Mouse (Mus musculus) liver, embryonic 12.5 days (tissue): Measurements from ENCODE around the gene Sim2. TPM values are rescaled to one million over a fixed set of nuclear protein-coding genes. Genes with fewer than 3 reads are reported as not detected.
A peak's percentile ranks its signal among the peaks of the same experiment; 100 is the strongest.

Experiments
- ATAC-seq: fragments of 200-750 bp; cut with Nextera tagmentation; 2 replicates; pipeline ENCODE4 v1.8.0; 2017; ENCODE audit warnings: moderate number of reproducible peaks, mild to moderate bottlenecking, moderate library complexity
- H3K27ac ChIP-seq: fragments of 300-500 bp; sonication (generic); 2 replicates; pipeline ENCODE4 v1.5.1; 2016; ENCODE audit warnings: mild to moderate bottlenecking
- H3K27me3 ChIP-seq: fragments of 300-500 bp; sonication (generic); replicated peaks from 2 replicates; pipeline ENCODE4 v1.6.1; 2016; ENCODE audit warnings: mild to moderate bottlenecking, moderate library complexity
- H3K36me3 ChIP-seq: fragments of 300-500 bp; sonication (generic); 2 replicates; pipeline ENCODE4 v1.6.1; 2016; ENCODE audit warnings: mild to moderate bottlenecking, moderate library complexity
- H3K4me1 ChIP-seq: fragments of 300-500 bp; sonication (generic); 2 replicates; pipeline ENCODE4 v1.6.1; 2016
- H3K4me2 ChIP-seq: fragments of 300-500 bp; sonication (generic); 2 replicates; pipeline ENCODE4 v1.6.1; 2016; ENCODE audit warnings: mild to moderate bottlenecking, moderate library complexity
- H3K4me3 ChIP-seq: fragments of 300-500 bp; sonication (generic); 2 replicates; pipeline ENCODE4 v1.5.1; 2016; ENCODE audit warnings: mild to moderate bottlenecking, moderate library complexity
- H3K9ac ChIP-seq: fragments of 300-500 bp; sonication (generic); 2 replicates; pipeline ENCODE4 v1.6.1; 2016; ENCODE audit warnings: mild to moderate bottlenecking, moderate library complexity
- H3K9me3 ChIP-seq: fragments of 300-500 bp; sonication (generic); replicated peaks from 2 replicates; pipeline ENCODE4 v1.6.1; 2016; ENCODE audit warnings: mild to moderate bottlenecking, moderate library complexity
- WGBS: fragments of 180-500 bp; shearing (Covaris S2); methylation state at CpG from one replicate; pipeline ENCODE4 v1.1.7; 2016; ENCODE audit not compliant: insufficient replicate concordance; 5-methylcytosine and 5-hydroxymethylcytosine counted together
- polyA plus RNA-seq: library from polyadenylated mRNA; unstranded; fragments of >200 nt; fragmentation: Nextera tagmentation; extraction: Ambion mirVana; gene quantifications from 2 replicates; pipeline ENCODE4 v1.2.1, GENCODE M21; 2016

The Sim2 gene
- polyA plus RNA-seq, 1 experiment from 2014 or later = not detected

DNA sequence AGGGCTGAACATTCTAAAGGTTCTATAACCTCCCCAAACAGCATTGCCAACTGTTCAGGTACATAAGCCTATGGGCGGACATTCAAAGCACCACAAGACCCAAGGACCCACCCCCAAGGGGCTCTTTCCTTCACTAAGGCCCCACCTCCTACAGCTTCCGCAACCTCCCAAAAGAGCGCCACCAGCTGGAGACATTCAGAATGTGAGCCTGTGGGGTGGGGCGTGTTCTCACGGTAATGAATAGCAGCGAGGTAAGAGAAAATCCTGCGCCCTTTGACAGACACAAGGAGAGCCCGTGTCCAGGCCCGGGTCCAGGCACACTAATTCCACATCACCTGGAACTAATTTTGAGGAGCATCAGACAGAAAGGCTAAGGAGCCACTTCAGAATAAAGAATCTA lies 20.5 kb upstream of the Sim2 start:
- Histone ChIP-seq H3K36me3 (no peaks in the 10 kb centered on the region), H3K27me3 (no peaks in the 10 kb centered on the region), H3K4me3 (no peak overlapping the region), H3K9ac (no peak overlapping the region), H3K4me2 (no peak overlapping the region), H3K27ac (no peak overlapping the region), H3K9me3 (no peaks in the 10 kb centered on the region), H3K4me1 (no peaks in the 10 kb centered on the region)
- WGBS = 72% methylated on average over 9 of the region's 9 CpGs
- no peak for ATAC-seq

DNA sequence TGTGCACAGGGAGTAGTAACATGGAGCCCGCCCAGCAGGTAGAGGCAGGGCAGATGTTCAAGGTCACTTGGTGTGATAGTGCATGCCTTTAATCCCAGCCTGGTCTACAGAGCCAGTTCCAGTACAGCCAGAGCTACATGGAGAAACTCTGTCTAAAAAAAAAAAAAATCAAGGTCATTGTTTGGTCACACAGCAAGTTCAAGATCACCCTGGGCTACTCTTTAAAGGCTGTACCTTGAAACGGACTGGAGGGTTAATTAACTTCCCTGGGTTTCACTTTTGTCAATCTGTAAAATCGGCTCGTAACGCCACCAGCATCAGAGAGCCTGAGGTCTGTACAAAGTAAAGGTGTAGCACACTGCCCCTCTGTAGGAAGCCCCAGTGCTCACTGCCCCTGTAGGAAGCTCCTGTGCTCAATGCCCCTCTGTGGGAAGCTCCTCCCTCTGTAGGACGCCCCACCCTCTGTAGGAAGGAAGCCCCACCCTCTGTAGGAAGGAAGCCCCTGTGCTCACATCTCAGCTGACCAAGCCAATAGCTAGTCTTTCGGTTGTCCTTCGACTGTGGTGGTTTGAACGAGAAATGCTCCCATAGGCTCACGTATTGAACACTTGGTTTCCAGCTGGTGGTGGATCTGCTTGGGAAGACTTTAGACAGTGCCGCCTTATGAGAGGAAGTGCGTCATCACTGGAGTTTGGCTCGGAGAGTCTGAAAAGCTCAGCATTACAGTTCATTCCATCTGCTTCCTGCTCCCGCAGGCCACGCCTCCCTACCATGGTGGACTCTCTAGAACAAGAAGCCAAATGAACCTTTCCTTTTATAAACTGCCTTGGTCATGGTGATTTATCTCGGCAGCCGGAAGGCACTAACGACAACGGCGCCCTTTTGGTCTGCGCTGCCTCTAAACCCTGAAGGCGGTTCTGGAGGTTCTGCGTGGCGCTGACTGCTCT lies 18.7 kb upstream of the Sim2 start:
- Histone ChIP-seq H3K9me3 (no peaks in the 10 kb centered on the region), H3K36me3 (no peaks in the 10 kb centered on the region), H3K4me1 (no peaks in the 10 kb centered on the region), H3K27me3 (no peaks in the 10 kb centered on the region), H3K9ac (no peak overlapping the region), H3K4me2 (peak overlapping the region; percentile 12), H3K4me3 (no peak overlapping the region), H3K27ac (no peak overlapping the region)
- WGBS = 58% methylated on average over 24 of the region's 24 CpGs
- no peak for ATAC-seq

DNA sequence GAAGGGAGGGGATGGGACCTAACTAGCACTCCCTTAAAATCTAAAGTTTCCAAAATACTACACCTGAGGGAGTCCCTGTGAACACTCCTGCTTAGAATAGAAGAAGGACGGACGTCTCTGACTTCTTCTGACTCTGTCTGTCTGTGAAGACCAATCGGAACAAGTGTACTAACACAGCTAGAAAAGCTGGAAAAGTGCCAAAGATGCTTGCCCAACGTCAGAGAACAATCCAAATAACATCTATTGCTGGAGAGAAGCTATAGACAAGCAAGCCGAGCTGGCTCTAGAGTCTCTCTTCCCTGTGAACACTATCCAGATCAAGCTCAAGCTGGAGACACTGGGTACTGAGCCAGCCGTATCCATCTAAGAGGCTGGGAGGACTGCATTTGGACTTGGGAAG lies 18.0 kb upstream of the Sim2 start:
- 69% methylated on average over 6 of the region's 6 CpGs for WGBS
- Histone ChIP-seq H3K4me2 (peak overlapping the region; percentile 12; the same call in 1 of the 2 replicates), H3K4me1 (no peaks in the 10 kb centered on the region)

DNA sequence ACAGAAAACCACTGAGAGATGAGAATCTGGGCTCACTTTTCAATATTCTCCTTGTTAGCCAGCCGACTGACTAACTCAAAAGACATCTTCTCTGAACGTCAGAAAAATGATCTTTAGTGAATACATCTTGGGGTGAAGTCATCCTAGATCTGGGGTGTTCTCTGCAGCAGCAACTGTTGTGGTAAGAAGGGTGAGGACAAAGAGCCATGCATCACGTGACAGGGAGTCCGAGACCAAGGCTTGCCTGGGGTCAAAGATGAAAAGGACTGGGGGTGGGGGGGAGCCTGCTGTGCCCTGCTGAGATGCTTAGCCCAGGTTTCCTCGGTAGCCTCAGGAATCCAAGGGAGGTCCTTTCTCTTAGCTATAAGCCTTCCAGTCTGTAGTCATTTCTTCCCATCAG lies 17.5 kb upstream of the Sim2 start:
- Histone ChIP-seq H3K9ac (no peak overlapping the region), H3K4me1 (no peaks in the 10 kb centered on the region), H3K4me2 (no peak overlapping the region), H3K36me3 (no peaks in the 10 kb centered on the region), H3K4me3 (no peak overlapping the region), H3K27me3 (no peaks in the 10 kb centered on the region), H3K27ac (no peak overlapping the region), H3K9me3 (no peaks in the 10 kb centered on the region)
- no peak for ATAC-seq
- 58% methylated on average over 5 of the region's 5 CpGs for WGBS

More for the DNA sequence above, 18.0 kb upstream of the Sim2 start:
- Histone ChIP-seq H3K27me3 (no peaks in the 10 kb centered on the region), H3K36me3 (no peaks in the 10 kb centered on the region), H3K9ac (no peak overlapping the region), H3K9me3 (no peaks in the 10 kb centered on the region), H3K4me3 (no peak overlapping the region), H3K27ac (no peak overlapping the region)
- no peak for ATAC-seq

DNA sequence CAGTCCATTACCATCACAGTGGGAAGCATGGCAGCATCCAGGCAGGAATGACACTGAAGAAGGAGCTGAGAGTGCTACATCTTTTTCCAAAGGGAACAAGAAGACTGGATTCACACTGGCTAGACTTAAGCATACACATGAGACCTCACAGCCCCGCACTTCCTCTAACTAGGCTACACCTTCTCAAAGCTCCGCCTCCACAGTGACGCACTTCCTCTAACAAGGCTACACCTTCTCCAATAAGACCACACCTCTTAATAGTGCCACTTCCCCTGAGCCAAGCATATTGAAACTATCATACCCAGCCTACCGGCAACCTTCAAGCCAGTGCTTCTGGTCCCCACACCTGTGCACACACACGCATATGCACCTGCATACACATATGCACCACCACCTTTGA lies 15.7 kb upstream of the Sim2 start:
- Histone ChIP-seq H3K36me3 (no peaks in the 10 kb centered on the region), H3K27ac (no peak overlapping the region), H3K4me2 (no peak overlapping the region), H3K4me1 (no peaks in the 10 kb centered on the region), H3K9ac (no peak overlapping the region), H3K9me3 (no peaks in the 10 kb centered on the region), H3K4me3 (no peak overlapping the region), H3K27me3 (peaks cover 12% of the 10 kb centered on the region; the same call in 1 of the 2 replicates)
- 89% methylated on average over 5 of the region's 5 CpGs for WGBS
- ATAC-seq = no peak

DNA sequence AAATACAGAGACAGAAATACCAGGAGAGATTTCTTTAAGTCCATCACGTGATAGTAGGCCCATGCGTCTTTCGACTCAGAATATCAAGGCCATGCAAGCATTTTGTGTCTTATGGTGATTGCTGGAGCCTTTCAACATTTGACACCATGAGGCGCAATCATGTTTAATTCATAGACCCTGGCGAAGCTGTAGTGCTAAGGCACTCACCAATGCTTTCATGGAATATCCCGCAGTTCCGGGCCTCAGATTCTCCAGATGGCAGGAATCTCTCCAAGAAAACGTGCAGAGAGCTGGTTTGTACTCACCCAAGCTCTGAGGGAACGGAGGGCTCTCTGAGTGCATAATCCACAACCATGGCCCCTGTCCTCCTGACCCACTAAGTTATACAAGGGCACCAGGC lies 13.8 kb upstream of the Sim2 start:
- ATAC-seq = no peak
- Histone ChIP-seq H3K4me2 (no peak overlapping the region), H3K27ac (no peak overlapping the region), H3K9me3 (no peaks in the 10 kb centered on the region), H3K27me3 (peaks cover 24% of the 10 kb centered on the region), H3K4me3 (no peak overlapping the region), H3K9ac (no peak overlapping the region), H3K4me1 (no peaks in the 10 kb centered on the region), H3K36me3 (no peaks in the 10 kb centered on the region)
- WGBS = 75% methylated on average over 9 of the region's 9 CpGs

DNA sequence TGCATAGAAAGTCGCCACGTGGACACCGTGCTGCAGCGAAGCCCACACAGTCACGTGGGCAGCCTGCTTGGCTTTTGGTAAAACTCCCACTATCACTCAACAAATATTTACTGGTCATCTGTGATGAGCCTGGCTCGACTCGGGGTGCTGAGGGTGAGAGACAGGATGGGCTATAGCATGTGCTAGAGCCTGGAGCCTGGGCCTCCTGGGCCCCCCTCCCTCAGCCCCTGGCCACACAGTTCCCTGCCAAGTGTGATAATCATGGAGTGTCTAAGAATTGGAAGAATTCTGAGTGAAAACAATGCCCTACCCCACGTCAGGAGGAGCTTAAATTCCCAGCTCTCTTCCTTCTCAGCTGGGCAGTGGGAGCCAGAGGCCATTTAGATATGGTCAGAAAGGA lies 13.3 kb upstream of the Sim2 start:
- H3K36me3 ChIP-seq = no peaks in the 10 kb centered on the region
- H3K4me2 ChIP-seq = no peak overlapping the region
- H3K4me3 ChIP-seq = no peak overlapping the region
- no peak for ATAC-seq
- no peak overlapping the region for H3K27ac ChIP-seq
- H3K27me3 ChIP-seq = peaks cover 29% of the 10 kb centered on the region
- no peaks in the 10 kb centered on the region for H3K4me1 ChIP-seq
- WGBS = 62% methylated on average over 8 of the region's 8 CpGs
- no peaks in the 10 kb centered on the region for H3K9me3 ChIP-seq
- H3K9ac ChIP-seq = no peak overlapping the region

DNA sequence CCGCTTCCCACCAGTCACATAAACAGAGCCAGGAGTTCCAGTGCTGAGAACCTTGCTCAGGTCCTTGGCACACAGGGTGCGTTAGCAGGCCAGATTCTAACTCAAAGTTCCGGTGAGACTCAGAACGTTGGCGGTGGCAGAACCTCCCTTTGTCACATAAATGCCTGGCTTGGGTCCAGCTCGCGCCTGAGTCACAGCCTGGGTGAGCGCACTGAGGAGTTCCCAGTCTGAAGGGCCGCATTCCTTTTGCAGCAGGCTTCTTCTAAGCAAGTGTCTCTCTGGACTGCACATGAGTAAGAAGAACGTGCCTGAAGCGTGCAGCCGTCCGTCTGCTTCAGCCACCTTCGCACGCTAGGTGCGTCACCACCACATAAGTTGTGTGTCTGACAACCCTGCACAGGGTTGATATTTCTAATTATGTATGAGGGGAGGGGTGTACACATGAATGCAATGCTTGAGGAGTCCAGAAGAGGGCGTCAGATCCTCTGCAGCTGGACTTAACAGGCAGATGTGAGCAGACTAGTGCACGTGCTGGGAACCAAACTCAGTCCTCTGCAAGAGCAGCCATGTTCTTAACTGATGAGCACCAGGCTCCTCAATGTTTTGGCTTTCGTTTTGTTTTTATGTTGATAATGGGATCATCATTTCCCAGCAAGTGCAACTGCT lies 9.2 kb upstream of the Sim2 start:
- no peak overlapping the region for H3K4me3 ChIP-seq
- no peak overlapping the region for H3K4me2 ChIP-seq
- no peaks in the 10 kb centered on the region for H3K36me3 ChIP-seq
- no peak overlapping the region for H3K9ac ChIP-seq
- 44% methylated on average over 19 of the region's 19 CpGs for WGBS
- no peak for ATAC-seq
- H3K9me3 ChIP-seq = no peaks in the 10 kb centered on the region
- H3K27ac ChIP-seq = no peak overlapping the region
- H3K4me1 ChIP-seq = no peaks in the 10 kb centered on the region
- H3K27me3 ChIP-seq = peaks cover 69% of the 10 kb centered on the region

DNA sequence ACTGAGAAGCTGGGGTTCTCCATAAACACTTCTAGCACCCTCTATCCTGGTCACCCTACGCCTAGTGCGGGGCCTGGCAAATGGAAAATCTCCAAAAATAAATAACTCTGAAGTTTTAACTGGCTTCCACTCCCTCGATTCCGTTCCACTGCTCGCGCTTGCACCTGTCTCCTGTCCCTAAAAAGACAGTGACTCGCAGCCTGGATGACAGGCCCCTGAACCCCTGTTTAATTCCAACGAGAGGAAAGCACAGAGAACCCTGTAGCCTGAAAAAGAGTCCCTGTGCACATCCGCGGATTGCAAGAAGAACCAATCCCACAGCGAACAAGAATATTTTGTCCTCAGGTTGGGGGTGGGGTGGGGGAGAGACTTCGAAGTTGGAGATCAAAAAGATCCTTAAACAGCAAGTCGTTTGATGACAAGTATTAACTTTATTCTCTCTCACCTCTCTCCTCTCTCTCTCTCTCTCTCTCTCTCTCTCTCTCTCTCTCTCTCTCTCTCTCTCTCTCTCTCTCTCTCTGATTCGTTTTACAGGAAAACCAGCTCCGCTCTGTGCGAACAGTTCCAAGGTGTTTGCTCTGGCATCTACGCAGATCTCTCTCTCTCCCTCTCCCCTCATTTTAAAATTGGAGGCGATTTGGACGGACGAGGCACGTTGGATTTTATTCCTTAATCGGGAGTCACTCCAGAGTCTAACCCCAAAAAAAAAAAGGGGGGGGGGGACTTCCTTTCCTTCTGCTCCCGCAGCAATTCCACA lies 6.2 kb upstream of the Sim2 start:
- H3K4me3 ChIP-seq = no peak overlapping the region
- H3K36me3 ChIP-seq = no peaks in the 10 kb centered on the region
- 3% methylated on average over 23 of the region's 23 CpGs for WGBS

DNA sequence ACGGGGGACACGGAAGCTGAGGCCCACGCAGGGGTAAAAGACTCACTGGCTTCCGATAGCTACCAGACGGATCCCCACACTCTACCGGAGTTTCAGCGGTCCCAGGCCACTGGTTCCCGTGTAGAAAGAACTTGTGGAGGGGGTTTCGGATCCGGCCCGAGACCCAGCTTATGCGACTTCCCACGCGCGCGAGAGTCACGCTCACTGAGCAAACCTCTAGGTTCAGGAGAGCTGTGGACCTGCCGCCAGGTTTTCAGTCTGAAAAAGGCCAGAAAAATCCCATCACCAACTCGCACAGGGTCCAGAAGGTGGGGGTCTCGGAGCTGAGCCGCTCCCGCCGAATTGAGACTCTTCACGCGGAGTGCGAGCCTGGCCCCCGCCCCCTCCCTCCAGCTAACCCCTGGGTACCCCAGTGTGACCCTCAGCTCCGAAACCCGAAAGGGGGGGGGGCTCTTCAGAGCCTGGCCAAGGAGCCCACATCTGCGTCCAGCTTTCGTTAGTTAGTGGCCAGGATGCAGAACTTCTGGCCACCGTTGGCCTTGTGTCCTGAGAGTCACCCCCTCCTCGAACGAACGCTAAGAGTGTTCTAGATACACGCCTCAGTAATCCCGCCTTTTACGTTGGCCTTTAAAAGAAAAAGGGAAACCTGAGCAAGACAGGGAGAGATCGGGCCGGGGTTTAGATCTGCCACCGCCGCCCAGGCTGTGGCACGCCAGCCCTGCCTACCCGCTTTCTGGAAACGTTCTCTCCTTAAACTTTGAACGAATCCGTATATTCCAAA lies 5.5 kb upstream of the Sim2 start:
- Histone ChIP-seq H3K27ac (no peak overlapping the region), H3K9me3 (no peaks in the 10 kb centered on the region), H3K4me2 (no peak overlapping the region), H3K4me1 (no peaks in the 10 kb centered on the region), H3K9ac (no peak overlapping the region), H3K36me3 (no peaks in the 10 kb centered on the region), H3K4me3 (no peak overlapping the region), H3K27me3 (peaks cover 93% of the 10 kb centered on the region)
- 3% methylated on average over 47 of the region's 47 CpGs for WGBS
- no peak for ATAC-seq

More for the DNA sequence above, 6.2 kb upstream of the Sim2 start:
- Histone ChIP-seq H3K4me1 (no peaks in the 10 kb centered on the region), H3K4me2 (no peak overlapping the region), H3K9me3 (no peaks in the 10 kb centered on the region), H3K27me3 (peaks cover 90% of the 10 kb centered on the region), H3K9ac (no peak overlapping the region), H3K27ac (no peak overlapping the region)
- no peak for ATAC-seq

DNA sequence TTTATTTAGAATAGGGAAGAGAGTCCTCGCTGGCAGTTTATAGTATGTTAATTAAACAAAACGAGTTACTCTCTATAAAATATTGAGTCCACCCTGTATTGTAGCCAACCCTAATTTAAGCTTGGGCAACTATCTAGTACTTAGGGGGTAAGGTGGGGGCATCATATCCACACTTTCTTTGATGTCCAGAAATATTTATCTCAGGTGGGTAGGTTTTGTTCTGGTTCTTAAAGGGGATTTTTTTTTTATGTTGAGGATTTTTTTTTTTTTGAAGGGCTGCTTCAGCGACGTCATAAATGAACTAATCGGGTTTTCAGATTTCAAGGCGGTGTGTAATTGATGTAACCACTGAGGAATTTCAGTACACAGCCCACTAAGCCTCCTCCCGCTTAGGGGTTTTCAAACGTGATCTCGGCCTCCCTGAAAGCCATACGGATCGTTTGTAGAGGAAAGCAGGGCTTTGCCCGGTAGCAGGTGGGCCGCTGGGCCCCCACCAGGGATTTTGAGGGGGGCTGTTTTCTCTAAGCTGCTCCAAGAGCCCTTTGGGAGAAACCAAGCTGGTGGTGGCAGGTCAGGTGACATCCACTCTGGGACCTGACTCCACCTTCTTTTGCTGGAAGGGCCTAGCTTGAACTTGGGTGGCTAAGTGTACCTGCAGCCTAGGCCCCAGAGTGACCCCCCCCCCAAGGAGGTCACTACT lies 4.7 kb upstream of the Sim2 start:
- no peak overlapping the region for H3K4me3 ChIP-seq
- peaks cover 4% of the 10 kb centered on the region; the same call in 1 of the 2 replicates for H3K4me1 ChIP-seq
- no peak overlapping the region for H3K4me2 ChIP-seq
- WGBS = under 1% methylated on average over 13 of the region's 13 CpGs
- H3K9me3 ChIP-seq = no peaks in the 10 kb centered on the region
- peaks cover 99% of the 10 kb centered on the region for H3K27me3 ChIP-seq
- no peak overlapping the region for H3K27ac ChIP-seq
- no peak for ATAC-seq
- no peak overlapping the region for H3K9ac ChIP-seq
- H3K36me3 ChIP-seq = no peaks in the 10 kb centered on the region
